Mouse (Mus musculus) adrenal gland (tissue): ENCODE results near the gene Mrps17.

Experiments used
- intact Hi-C: fragments of 180-260 bp; cut with DNase I; formaldehyde crosslinking; loops from one replicate; pipeline ENCODE4 v1.15.1; 2025

Mrps17 gene

GRCm38 (mm10) chr5:129740976-129741375 lies 25.7 kb downstream of the Mrps17 start:
- intact Hi-C loops, result loop anchor here (1.0 kb wide), 1 partner anchor 130 kb away; no protein-coding TSS in a partner anchor

- intact Hi-C loops, result no loop called here
Measured at GRCm38 (mm10) chr5:129742903-129743488, 27.7 kb downstream of the Mrps17 start.

- intact Hi-C loops, result no loop called here
Measured at GRCm38 (mm10) chr5:129744050-129744449, 28.8 kb downstream of the Mrps17 start.

GRCm38 (mm10) chr5:129756886-129757285 lies 41.6 kb downstream of the Mrps17 start:
- intact Hi-C loops, result no loop called here

GRCm38 (mm10) chr5:129759929-129760480 lies 44.7 kb downstream of the Mrps17 start:
- intact Hi-C loops, result no loop called here

- intact Hi-C loops, result no loop called here
Measured at GRCm38 (mm10) chr5:129761865-129762540, 46.7 kb downstream of the Mrps17 start.

GRCm38 (mm10) chr5:129770443-129771355 lies 55.4 kb downstream of the Mrps17 start:
- intact Hi-C loops, result no loop called here
